In genomic region chr8:119743291-119744026, GRCm38 (mm10) we compare ENCODE assay signal across 9 mouse cellular contexts. TPM values are rescaled to one million over a fixed set of nuclear protein-coding genes. Genes with fewer than 3 reads are reported as not detected.
DNase-seq lines count a peak whose midpoint lies in the region; ATAC-seq and TF ChIP-seq lines count a peak whose summit lies in the region.
"Had no signal": no experiment of that assay in that cellular context is flagged by ENCODE, and none has a peak within 500 bp of the region (broad histone marks: within the 10 kb centered on the region; RNA-seq: fewer than 3 reads in every experiment).

No protein-coding gene starts in this region.

- no peaks in the 10 kb centered on the region for H3K9me3 ChIP-seq in G1E (replicated peaks)
- no peaks in the 10 kb centered on the region for H3K9me3 ChIP-seq in heart, embryonic 12.5 days (replicated peaks)
- H3K9me3 ChIP-seq in limb, embryonic 13.5 days = no peaks in the 10 kb centered on the region

- no peak overlapping the region for H3K4me3 ChIP-seq in G1E (ENCODE audit: low read depth, low read length)
- no peak overlapping the region for H3K4me3 ChIP-seq in bone marrow macrophage, adult 2 months (ENCODE audit: insufficient read depth, low read length)
- H3K4me3 ChIP-seq in heart, embryonic 12.5 days = no peak overlapping the region
- no peak overlapping the region for H3K4me3 ChIP-seq in limb, embryonic 13.5 days
- H3K4me3 ChIP-seq in olfactory bulb, adult 2 months (ENCODE audit: insufficient read depth, low read depth, low read length) = no peak overlapping the region

- 49% methylated on average over 13 of the region's 13 CpGs for WGBS in heart, embryonic 12.5 days
- WGBS in limb, embryonic 13.5 days = 54% methylated on average over 13 of the region's 13 CpGs
- WGBS in olfactory bulb, adult 2 months = 46% methylated on average over 13 of the region's 13 CpGs

- no peak overlapping the region for H3K4me2 ChIP-seq in heart, embryonic 12.5 days
- H3K4me2 ChIP-seq in limb, embryonic 13.5 days (replicated peaks) = no peak overlapping the region

- peak; percentile 11 to 24 for DNase-seq in left cerebral cortex, adult 18-20 months (ENCODE audit: low spot score in 2 of 2)
- no peak for DNase-seq in left cerebral cortex, postnatal 36 days (ENCODE audit: low spot score in 2 of 2)
- peak; percentile 35 for DNase-seq in G1E (ENCODE audit: low spot score)
- DNase-seq in cerebellum, adult 11-12 months = no peak

- no peaks in the 10 kb centered on the region for H3K4me1 ChIP-seq in G1E (ENCODE audit: insufficient read depth, low read depth, low read length)
- 0 out of 2 replicates have a peak, but pooled peaks cover 2% of the 10 kb centered on the region for H3K4me1 ChIP-seq in bone marrow macrophage, adult 2 months (ENCODE audit: control insufficient read depth, insufficient read depth, low read length)
- H3K4me1 ChIP-seq in heart, embryonic 12.5 days (replicated peaks) = peaks cover 24% of the 10 kb centered on the region
- H3K4me1 ChIP-seq in limb, embryonic 13.5 days = 0 out of 2 replicates have a peak, but pooled peaks cover 9% of the 10 kb centered on the region
- no peaks in the 10 kb centered on the region for H3K4me1 ChIP-seq in olfactory bulb, adult 2 months (ENCODE audit: control insufficient read depth, insufficient read depth, low read length)

- TF ChIP-seq CTCF in G1E (IDR thresholded peaks at IDR 0.05; ENCODE audit: low read depth, low read length) = peak; percentile 30; the same call in 1 of the 2 replicates
- TF ChIP-seq CTCF in bone marrow macrophage, adult 2 months (IDR thresholded peaks at IDR 0.05; ENCODE audit: low read depth, low read length) = peak; percentile 83
- TF ChIP-seq CTCF in olfactory bulb, adult 2 months (IDR thresholded peaks at IDR 0.05; ENCODE audit: insufficient read depth, low read depth, low read length) = peak; percentile 67; the same call in 1 of the 2 replicates

- no peak overlapping the region for H3K27ac ChIP-seq in bone marrow macrophage, adult 2 months (ENCODE audit: insufficient read depth, low read depth, low read length)
- H3K27ac ChIP-seq in heart, embryonic 12.5 days (ENCODE audit: poor library complexity, severe bottlenecking) = no peak overlapping the region
- H3K27ac ChIP-seq in limb, embryonic 13.5 days = no peak overlapping the region
- no peak overlapping the region for H3K27ac ChIP-seq in olfactory bulb, adult 2 months (ENCODE audit: insufficient read depth, low read depth, low read length)

- intact Hi-C loops in left cerebral cortex, postnatal 36 days (cut with DNase I) = loop anchor here (5.0 kb wide), 1 partner anchor 56 kb away; no protein-coding TSS in a partner anchor

- no peak overlapping the region for H3K9ac ChIP-seq in heart, embryonic 12.5 days
- no peak overlapping the region for H3K9ac ChIP-seq in limb, embryonic 13.5 days

- no peak for TF ChIP-seq POLR2A in bone marrow macrophage, adult 2 months (IDR thresholded peaks at IDR 0.05; ENCODE audit: borderline replicate concordance, low read depth, low read length)
- TF ChIP-seq POLR2A in olfactory bulb, adult 2 months (IDR thresholded peaks at IDR 0.05; ENCODE audit: insufficient read depth, low read depth, low read length) = no peak

- no peaks in the 10 kb centered on the region for H3K36me3 ChIP-seq in G1E (replicated peaks)
- H3K36me3 ChIP-seq in heart, embryonic 12.5 days = no peaks in the 10 kb centered on the region
- no peaks in the 10 kb centered on the region for H3K36me3 ChIP-seq in limb, embryonic 13.5 days

- peak; percentile 38; the same call in 1 of the 2 replicates for ATAC-seq in G1E (ENCODE audit: extremely low read depth, insufficient number of reproducible peaks, low FRiP score, poor library complexity, severe bottlenecking)
- ATAC-seq in heart, embryonic 12.5 days (ENCODE audit: insufficient number of reproducible peaks, low FRiP score) = peak; percentile 27; the same call in 1 of the 2 replicates
- ATAC-seq in limb, embryonic 13.5 days (ENCODE audit: low FRiP score, low read depth) = peak; percentile 32; the same call in 1 of the 2 replicates

- peaks cover 11% of the 10 kb centered on the region; the same call in 1 of the 2 replicates for H3K27me3 ChIP-seq in G1E (ENCODE audit: insufficient read depth, low read length)
- H3K27me3 ChIP-seq in heart, embryonic 12.5 days (replicated peaks) = no peaks in the 10 kb centered on the region
- no peaks in the 10 kb centered on the region for H3K27me3 ChIP-seq in limb, embryonic 13.5 days

RNA-seq across cellular contexts. Expression of gene Tldc1, which starts 34.8 kb away (rescaled TPM):
- total RNA-seq in left cerebral cortex, adult 18-20 months (2021) = 10 to 100 TPM; 14.5 to 15.3 TPM
- 10 to 100 TPM; 14.3 to 14.5 TPM for total RNA-seq in left cerebral cortex, postnatal 36 days (2021)
- total RNA-seq in G1E (2014; fragmentation: Nextera tagmentation) = 6.6 and 8.1 TPM in 2 replicates
- 10.7 TPM in 2 replicates for total RNA-seq in G1E (2017)
- 7.2 and 8.4 TPM in 2 replicates for polyA plus RNA-seq in G1E (2012)
- polyA plus RNA-seq in bone marrow macrophage, adult 2 months (2012; ENCODE audit: insufficient read depth, insufficient read length, missing spikeins) = 5.4 and 6.5 TPM in 2 replicates
- polyA plus RNA-seq in heart, embryonic 12.5 days (2016; fragmentation: Nextera tagmentation; extraction: Ambion mirVana) = 14.6 and 14.8 TPM in 2 replicates
- polyA plus RNA-seq in limb, embryonic 13.5 days (2015; fragmentation: Nextera tagmentation; extraction: Ambion mirVana) = 10.3 and 10.7 TPM in 2 replicates
- not detected in 2 replicates for polyA plus RNA-seq in olfactory bulb, adult 2 months (2012; ENCODE audit: insufficient read depth, insufficient read length, low replicate concordance, missing spikeins)

RNA-seq across cellular contexts. Expression of gene Atp2c2, which starts 43.6 kb away (rescaled TPM):
- total RNA-seq in left cerebral cortex, adult 18-20 months (2021) = 1 to 10 TPM; 1.9 to 2.1 TPM
- 1 to 10 TPM; 2.0 to 2.6 TPM for total RNA-seq in left cerebral cortex, postnatal 36 days (2021)
- not detected in 2 replicates for total RNA-seq in G1E (2014; fragmentation: Nextera tagmentation)
- not detected in 2 replicates for total RNA-seq in G1E (2017)
- not detected in 2 replicates for polyA plus RNA-seq in G1E (2012)
- not detected in 2 replicates for polyA plus RNA-seq in bone marrow macrophage, adult 2 months (2012; ENCODE audit: insufficient read depth, insufficient read length, missing spikeins)
- polyA plus RNA-seq in heart, embryonic 12.5 days (2016; fragmentation: Nextera tagmentation; extraction: Ambion mirVana) = 0.33 and 0.38 TPM in 2 replicates
- 2.0 and 2.6 TPM in 2 replicates for polyA plus RNA-seq in limb, embryonic 13.5 days (2015; fragmentation: Nextera tagmentation; extraction: Ambion mirVana)
- polyA plus RNA-seq in olfactory bulb, adult 2 months (2012; ENCODE audit: insufficient read depth, insufficient read length, low replicate concordance, missing spikeins) = not detected in 2 replicates
- total RNA-seq: neutrophil, adult 5-6 weeks had no signal

Comparison
In these comparisons a context has a peak if more than half of its experiments do, and no peak if none do; other contexts are left out.
1. DNase-seq: peak in left cerebral cortex, adult 18-20 months (2 of 2) and G1E (single experiment); none in left cerebral cortex, postnatal 36 days (0 of 2) and cerebellum, adult 11-12 months (single experiment).
2. CTCF ChIP-seq: peak in every context shown above with its lines; median percentile 83 in bone marrow macrophage, adult 2 months; 67 in olfactory bulb, adult 2 months; 30 in G1E.
3. Peak in every context shown above with its lines, with median percentiles within 50 percentile points of each other: ATAC-seq.